Mouse (Mus musculus) B cell, adult (primary cell): ENCODE data around the gene Kif18b. TPM values are rescaled to one million over a fixed set of nuclear protein-coding genes. Genes with fewer than 3 reads are reported as not detected.

Experiments
- total RNA-seq: library from RNA; stranded (reverse); gene quantifications from 4 replicates; pipeline ENCODE4 v1.2.4, GENCODE M21; 2023; ENCODE audit not compliant: inconsistent age

Gene Kif18b
- total RNA-seq: 1.1 to 1.9 TPM (median 1.2 TPM) in 4 replicates

DNA sequence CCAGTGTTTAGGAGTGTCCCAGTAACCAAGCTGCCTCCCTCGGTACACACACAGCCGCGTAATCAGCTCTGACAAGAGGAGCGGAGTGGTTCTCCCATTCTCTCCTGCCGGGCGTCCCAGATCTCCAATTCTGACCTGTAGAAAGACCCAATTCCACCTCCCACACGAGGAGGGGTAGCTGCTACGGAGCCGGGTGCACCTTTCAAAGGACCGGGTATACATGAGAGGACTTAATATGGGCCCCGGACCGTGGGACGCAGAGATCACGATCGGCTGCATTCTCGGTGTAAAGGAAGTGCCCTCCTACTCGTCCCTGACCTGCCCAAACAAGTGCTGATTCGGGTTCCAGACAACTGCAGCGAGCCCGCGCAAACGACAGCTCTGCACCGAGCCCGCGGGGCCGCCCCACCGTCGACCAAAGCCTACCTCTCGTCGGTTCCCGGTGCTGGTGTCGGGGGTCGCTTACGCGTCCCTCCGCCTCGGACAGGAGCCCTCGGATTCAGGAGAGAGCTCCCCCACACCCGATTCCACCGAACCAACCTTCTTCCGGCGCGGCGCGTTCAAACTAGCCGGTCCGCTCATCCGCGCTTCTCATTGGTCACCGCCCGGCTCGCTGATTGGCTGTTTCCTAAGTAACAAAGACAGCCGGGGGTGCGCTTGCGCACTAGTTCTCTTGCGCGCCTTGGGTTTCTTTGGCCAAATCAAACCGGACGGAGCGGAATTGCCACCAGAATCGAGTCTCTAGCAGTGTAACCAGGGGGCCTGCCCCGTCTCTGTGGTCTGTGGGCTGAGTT is at the start of gene Kif18b:
Kif18b (minus strand) TSS at position 568 of the 794 bp plus-strand sequence.

DNA sequence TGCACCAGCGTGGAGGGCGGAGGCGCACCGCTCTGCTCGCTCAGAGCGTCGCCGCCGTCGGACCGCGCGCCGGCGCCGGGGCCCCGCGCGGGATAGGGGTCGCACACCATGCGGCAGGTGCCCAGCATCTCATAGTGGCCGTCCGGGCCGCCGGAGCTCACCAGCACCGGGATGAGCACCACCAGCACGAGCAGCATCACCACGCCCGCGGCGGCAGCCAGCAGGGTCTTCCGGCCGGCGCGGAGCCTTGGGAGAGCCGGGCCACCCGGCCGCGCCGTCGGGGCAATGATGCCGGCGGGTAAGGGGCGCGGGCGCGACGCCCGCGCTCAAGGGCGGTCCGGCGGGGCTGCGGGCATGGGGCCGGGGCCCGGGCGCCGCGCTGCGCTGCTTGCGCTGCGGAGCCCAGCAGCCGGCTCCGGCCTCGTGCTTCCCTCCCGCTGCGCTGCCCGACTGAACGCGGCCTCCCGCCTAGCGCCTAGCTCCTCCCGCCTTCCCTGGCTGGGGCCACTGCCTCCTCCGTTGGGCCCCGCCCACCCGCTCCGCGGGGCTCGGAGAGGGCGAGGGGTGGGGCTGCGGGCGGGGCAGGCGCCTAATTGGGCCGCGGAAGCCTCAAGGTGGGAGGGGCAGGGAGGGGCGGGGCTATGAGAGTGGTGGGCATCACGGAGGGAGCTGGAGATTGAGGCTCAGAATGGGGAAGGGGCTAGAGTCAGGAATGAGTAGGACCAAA is 21.5 kb upstream of the Kif18b start, which contains the start of gene C1ql1:
C1ql1 (minus strand) TSS at position 424 of the 727 bp plus-strand sequence.

DNA sequence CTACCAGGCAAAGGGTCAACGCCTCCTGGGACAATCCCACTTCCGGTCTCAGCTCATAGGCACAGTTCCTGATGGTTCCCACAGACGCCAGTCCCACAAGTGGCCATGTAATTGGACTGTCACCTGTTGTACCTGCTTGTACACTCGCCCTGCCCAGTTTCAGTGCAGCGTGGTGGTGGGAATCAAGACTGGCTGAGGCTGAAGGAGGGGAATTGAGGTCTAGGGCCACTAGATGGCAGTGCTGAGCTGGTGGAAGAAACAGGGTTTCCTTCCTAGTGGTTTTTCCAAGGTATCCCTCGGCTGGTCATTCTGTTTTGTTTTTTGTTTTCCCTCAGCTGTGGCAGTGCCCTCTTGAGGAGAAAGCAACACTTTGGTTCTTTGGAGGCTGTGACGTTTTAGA is 24.2 kb downstream of the Kif18b start, which contains the start of gene Gfap:
Gfap (minus strand) TSS at position 150 of the 400 bp plus-strand sequence.

DNA sequence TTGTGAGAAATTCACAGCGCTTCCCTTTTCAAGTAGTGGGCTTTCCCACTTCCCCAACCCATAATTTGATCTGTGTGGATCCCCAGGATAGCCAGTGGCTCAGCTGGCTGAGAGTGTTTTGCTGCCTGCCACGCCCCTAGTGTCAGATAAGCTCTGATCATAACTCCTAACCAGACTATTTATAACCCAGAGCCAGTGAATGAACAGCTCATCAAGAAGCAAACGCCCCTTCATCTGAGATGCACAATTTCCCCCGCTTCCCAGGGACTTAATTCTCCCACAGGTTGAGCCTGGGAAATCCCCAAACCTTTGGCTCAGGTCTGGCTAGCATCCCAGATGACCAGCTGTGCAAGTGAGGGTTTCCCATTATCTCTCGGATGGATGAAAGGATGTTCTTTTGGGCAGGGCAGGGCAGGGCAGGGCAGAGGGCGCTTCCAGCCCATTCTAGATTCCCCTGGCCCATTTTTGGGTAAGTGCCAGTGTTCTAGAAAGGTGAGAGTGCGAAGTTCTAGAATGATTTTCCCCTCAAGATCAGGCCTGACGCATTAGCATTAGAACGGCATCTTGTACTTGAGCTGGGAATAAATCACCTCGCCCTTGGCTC is 40.2 kb downstream of the Kif18b start, which contains the start of gene Fam187a:
Fam187a (plus strand) TSS at position 554 of the 604 bp plus-strand sequence.

DNA sequence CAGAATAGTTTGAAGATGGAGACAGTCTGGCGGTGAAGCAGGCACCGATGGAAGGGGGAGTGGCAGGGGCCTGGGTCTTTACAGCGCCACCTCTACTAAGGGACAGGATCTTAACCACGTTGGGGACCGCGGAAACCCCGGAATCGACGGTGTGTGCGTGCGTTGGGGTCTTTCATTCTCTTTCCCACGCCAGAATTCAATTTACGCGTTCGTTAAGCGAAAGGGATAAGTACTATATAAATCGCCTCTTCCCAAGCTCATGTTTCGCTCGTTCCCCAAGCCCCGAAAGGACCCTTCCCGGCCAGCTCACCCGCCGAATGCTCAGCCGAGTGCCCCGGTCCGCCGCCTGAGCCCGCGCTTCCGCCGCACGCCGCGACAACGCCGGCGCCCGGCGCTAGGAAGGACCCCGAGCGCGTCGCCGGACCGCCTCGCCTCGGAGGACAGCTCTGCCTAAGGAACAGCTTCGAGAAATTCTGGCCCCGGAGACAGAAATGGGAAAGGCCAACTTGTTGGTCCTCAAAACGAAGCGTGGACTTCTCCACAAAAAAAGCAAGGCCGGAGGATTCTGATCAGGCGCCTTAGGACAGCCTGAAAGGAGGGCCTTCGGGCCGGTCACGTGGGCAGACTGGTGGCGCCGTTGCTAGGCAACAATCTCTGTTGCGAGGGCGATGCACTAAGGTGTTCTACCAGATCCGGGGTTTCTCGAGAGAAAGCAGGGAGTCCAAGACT is 44.2 kb downstream of the Kif18b start, which contains the start of the genes Eftud2 and Ccdc103:
Eftud2 (minus strand) TSS at position 401 of the 729 bp plus-strand sequence.
Ccdc103 (plus strand) TSS at position 620 of the 729 bp plus-strand sequence.

Other genes with a start within 250 kb of the Kif18b start
- gene Ccdc43, start 227.3 kb downstream of the Kif18b start, total RNA-seq: 25.4 to 29.9 TPM (median 25.8 TPM) in 4 replicates
- gene Adam11, start 163.7 kb downstream of the Kif18b start, total RNA-seq: 0.18 TPM in 1 of 4 replicates, not detected in the others
- gene Gjc1, start 105.4 kb downstream of the Kif18b start, total RNA-seq: not detected in 4 replicates
- not detected in 4 replicates for gene Higd1b, start 89.3 kb downstream of the Kif18b start, total RNA-seq
- gene Eftud2, start 44.1 kb downstream of the Kif18b start, total RNA-seq: 130 to 159 TPM (median 135 TPM) in 4 replicates
- 0.26 TPM in 1 of 4 replicates, not detected in the others for gene Ccdc103, start 43.9 kb downstream of the Kif18b start, total RNA-seq
- not detected in 4 replicates for gene Fam187a, start 40.0 kb downstream of the Kif18b start, total RNA-seq
- gene Gfap, start 24.2 kb downstream of the Kif18b start, total RNA-seq: not detected in 4 replicates
- gene C1ql1, start 21.6 kb upstream of the Kif18b start, total RNA-seq: not detected in 4 replicates
- 58.0 to 62.2 TPM (median 59.9 TPM) in 4 replicates for gene Nmt1, start 103.1 kb upstream of the Kif18b start, total RNA-seq
- 15.0 to 17.7 TPM (median 15.8 TPM) in 4 replicates for gene Dcakd, start 103.2 kb upstream of the Kif18b start, total RNA-seq
- gene Plcd3, start 176.5 kb upstream of the Kif18b start, total RNA-seq: 2.7 to 4.7 TPM (median 3.8 TPM) in 4 replicates
- gene Acbd4, start 176.6 kb upstream of the Kif18b start, total RNA-seq: 46.6 to 58.5 TPM (median 49.6 TPM) in 4 replicates
- 55.6 to 59.2 TPM (median 56.1 TPM) in 4 replicates for gene Hexim1, start 191.1 kb upstream of the Kif18b start, total RNA-seq
- 3.5 to 7.4 TPM (median 6.4 TPM) in 4 replicates for gene Hexim2, start 207.3 kb upstream of the Kif18b start, total RNA-seq
- 368 to 401 TPM (median 386 TPM) in 4 replicates for gene Fmnl1, start 246.0 kb upstream of the Kif18b start, total RNA-seq